Mouse (Mus musculus) 416B (cell line): ENCODE results near the gene Arhgap32.

ENCODE experiments used
- DNase-seq: peaks from one replicate; pipeline ENCODE4 v3.0.0; 2011; ENCODE audit warnings: low read depth

Gene Arhgap32

DNA sequence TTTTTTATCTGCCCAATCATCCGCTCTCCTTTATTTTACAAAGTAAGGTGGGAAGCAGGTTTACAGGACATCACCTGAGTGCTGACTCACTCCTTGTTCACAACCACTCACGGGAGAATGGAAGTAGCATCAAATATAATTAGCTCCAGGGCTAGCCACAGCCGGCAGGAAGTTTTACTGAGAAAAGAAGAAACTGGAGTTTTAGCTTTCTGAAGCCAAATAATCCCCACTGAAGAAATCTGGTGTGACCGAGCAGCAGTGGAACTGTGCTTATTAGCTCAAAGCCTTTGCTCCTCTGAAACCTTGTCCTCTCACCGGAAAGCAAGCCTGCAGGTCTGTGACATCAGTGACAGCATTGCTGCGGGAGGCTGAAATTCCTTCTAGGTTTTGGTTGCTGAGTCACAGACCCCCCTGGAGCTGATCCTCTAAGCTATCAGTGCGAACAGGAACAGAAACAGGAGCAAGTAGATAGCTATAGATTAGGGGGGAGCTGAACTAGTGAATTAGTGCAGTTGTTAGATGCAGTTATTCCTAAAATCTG lies 88.6 kb downstream of the Arhgap32 start:
- DNase-seq = no peak

DNA sequence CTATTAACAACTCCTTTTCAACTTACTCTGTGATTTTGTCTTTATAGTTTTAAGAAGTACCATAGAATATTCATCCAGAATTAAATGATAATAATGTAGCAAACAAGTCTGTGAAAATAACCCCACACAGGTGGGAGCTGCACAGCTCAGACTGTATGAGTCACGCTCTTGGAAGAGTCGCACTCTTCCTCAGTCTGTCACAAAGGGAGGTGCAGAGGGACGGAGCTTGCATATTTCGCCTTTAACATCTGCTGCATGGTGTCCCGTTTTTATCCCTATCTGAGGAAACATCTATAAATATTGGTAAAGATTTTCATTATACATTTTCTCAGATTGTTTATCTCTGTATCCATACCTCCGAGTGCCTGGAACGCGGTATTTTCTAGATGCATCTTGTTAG lies 91.2 kb downstream of the Arhgap32 start:
- DNase-seq = no peak

DNA sequence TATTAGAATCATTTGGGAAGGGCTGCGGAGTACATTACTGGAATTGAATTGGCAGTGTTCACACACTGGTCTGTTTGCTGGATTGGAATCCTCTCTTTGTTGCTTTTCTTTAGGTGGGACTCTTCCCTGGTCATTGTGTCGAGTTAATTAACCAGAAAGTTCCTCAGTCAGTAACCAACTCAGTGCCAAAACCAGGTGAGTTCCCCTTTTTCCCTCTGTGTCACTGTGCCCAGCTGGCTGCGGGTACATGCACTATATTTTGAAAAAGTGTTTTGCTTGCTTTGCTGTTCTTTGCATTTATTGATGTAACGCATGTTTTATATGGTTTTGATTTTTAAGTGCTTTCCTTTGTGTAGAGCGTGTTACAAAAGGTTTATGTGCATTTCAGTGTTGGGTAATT lies 92.1 kb downstream of the Arhgap32 start:
- DNase-seq = no peak

DNA sequence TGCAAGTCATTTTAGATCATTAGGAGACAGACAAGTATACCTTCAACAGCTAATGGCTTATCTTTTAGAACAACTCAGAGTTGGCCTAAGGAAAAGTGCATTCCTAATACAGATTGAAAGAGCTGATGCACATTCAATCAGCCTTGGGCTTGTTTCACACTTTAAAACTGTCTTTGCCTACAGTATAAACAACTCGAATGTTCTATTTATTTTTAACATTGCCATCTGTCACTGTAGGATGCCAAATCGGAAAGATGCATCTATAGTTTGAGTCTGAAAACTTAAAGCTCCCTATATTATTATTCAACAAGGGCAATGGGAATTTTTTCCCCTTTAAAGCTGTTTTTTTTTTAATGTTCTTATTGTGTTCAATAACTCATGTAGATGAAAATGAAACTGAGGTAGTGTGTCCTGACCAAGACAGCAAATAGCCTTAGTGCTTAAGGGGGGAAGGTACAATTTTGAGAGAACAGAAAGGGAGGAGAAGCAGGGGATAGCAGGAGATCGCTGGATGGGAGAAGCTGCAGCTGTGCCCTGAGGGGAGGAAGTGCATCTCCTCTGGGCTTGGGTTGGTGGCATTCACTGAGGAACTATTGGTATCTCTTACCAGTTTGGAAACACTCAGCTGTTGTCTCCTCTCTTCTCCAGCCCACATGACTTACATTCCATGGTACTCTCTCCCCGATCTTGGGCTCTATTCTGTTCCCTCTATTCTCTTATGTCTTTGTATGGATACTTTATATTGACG lies 101.1 kb downstream of the Arhgap32 start:
- DNase-seq = no peak

DNA sequence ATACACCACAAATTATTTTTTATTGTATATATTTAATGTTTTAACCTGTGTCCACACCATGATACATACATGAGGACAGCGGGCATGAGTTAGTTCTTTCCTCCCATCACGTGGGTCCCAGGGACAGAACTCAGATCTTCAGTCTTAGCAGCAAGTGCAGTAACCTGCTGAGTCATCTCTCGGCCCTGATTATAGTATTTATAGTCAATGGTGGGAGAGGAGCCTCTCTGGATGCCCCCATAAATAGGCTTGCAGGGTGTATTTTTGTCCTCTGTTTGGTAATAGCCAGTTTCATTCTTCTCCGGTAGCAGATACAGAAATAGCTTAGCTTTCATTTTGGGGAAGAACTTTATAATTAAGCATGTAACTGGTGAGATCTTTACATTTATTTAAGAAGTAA lies 103.5 kb downstream of the Arhgap32 start:
- peak; percentile 3 for DNase-seq

DNA sequence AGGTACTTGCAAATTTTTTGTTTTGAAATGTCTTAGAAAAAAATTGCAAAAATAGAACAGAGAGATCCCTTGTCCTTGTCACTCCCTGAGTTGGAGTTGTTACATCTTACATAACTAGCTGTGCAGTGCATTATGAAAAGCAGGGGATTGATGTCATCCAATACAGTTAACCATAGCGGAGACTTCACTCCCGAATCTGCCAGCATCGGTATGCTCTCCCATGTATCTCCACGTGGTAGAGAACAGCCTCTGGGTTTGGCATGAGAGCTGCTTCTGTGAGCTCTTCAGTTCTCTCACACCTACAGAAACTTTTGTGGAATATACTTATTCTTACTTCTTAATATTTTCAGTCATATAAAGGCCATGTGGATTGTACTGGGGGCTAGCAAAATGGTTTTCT lies 106.2 kb downstream of the Arhgap32 start:
- DNase-seq = no peak

DNA sequence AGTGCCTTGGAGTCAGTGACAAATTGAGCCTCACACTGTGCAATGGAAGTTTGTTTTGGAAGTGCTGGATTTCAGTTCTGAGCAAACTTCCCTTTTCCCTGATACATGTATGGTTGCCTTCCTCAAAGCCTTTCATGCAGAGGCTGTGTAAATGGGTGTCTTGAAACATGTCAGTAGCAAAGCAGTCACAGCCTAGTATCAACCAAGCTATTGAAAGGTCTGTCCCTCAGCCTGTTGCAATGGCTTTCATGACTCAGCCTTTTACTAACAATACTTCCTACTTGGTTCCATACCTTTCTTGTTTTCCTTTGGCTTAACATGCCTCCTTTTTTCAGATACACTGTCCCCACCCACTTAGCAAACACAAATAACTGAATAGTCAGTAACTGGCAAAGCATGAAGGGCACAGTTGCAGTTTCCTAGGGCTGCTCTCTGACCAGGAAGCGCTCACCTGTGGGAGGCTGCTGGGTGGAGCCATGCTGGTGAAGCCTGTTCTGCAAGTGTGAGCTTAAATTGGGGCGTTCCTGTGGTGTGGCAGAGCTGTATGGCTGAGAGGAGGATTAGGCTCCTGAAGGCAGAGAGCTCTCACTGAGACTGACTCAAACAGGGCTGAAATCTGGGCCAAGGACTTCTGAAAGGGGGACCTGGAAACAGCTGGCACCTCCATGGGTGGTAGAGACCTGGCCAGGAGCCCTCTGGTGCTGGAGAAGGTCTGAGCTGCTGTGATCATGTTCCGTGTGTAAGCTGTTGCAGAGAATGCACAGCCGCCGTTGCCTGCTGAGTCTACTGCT lies 108.0 kb downstream of the Arhgap32 start:
- DNase-seq = no peak

DNA sequence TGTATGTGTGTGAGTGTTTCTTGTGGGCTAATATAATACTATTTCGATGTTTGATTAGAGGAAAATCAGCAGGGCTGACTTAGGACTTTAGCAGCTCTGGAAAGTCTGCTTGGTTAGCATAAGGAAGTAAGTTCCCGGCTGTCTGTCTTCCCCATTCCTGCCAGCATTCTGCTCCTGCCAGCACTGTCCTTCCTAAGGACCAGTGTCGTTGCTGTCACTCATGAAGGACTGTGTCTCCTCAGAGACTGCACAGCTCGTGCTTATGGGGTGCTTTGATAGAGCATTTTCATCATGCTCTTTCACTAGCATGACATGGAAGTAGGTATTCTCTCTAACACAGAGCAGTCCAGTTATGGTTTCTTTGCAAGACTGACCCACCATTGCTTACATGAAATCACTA lies 109.0 kb downstream of the Arhgap32 start:
- DNase-seq = no peak

DNA sequence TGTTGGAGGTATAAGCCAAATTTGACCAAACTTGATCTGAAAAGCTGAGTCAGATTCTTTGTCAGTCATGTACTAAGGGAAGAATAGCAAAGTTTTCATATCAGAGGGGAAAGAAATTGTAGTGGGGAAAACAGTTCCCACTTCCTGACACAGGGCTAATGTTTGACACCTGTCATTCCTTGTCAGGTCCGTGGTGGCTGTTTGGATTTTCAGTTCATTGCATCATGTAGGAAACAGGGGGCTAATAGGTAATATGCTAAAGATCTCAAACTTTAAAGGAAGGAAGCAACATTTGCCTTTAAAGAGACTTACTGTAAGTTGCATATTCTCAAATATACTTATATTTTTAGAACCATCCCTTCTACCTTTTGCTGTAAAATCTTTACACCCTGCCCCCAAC lies 109.6 kb downstream of the Arhgap32 start:
- DNase-seq = no peak

DNA sequence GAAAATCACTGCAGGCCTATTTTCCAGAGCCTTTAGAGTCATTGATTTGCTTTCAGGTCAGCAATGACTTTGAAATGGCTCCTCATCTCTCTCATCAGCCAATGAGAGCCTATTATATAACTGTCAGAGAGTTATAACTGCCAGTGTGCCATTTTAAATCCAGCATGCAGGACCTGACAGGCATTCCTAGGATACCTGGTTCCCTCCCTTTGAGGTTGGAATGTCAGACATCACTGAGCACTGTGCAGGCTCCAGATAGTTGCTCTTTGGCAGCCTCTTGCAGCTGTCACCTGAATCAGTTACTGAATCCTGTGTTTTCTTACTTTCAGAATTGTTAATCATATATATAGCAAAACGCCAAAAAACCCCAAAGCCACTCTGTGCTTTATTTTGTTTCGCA lies 111.1 kb downstream of the Arhgap32 start:
- no peak for DNase-seq

DNA sequence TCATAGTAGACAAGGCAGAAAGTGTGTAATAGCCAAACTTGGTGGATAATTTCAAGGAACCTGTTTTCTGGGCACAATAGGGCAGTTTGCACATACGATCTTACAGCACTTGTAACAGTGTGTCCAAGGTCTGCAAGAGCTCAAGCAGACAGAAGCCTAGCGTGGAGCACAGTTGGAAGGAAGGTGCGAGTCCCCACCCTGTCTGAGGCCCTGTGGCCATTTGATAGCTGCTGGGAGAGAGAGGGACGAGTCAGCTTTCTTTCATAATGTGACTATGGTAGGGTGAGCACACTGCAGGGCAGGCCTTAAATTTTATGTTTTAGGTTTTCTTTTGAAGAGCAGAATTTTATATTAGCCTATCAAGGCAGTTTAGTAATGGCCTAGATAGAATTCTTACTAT lies 117.7 kb downstream of the Arhgap32 start:
- DNase-seq = no peak

DNA sequence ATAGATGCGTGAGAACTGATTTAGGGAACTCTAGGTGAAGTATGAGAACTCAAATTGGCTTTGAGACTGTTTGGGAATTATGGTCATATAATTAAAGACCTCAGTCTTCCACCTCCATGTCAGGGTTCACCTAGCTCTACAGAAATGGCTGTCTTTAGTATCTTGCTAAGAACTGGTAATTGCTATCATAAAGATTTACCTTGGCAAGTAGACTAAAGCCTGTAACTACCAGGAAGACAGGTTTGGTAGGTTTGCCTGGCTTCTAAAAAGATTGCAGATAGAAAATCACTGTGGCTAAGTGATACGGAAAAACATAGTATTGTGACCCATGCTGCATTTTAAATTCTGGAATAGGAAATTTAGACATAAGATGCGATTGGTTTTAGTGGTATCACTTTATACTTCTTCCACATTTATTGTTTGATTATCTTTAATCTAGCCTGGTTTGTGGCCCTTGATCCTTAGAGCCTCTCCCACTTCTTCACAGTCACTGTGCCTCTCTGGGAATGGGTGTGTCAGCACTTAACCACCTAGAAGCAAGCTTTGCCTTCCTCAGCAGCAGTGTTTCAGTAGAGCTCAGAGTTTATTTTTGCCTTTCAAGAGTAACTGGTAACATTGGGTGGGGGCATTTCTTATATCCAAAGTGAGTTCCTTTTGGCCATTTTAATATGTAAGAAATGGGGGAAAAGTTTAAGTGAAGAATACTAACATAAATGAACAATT lies 119.0 kb downstream of the Arhgap32 start:
- no peak for DNase-seq

DNA sequence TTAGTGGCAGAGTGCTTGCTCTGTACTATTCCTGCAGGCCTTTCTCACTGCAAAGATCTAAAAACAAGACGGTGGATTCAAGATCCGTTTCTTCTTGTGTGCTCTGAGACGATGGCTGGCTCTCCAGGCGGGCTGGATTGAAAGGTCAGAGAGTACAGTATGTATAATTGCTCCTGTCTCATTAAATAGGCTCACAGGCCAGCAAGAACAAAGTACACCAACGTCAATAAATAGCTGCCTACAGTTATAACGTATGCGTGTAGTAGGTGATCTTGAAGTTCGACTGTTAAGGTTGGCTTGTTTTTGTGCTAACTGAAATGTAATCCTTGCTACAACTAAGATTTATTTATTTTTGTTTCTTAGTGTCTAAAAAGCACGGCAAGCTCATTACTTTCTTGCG lies 123.0 kb downstream of the Arhgap32 start:
- DNase-seq = no peak

DNA sequence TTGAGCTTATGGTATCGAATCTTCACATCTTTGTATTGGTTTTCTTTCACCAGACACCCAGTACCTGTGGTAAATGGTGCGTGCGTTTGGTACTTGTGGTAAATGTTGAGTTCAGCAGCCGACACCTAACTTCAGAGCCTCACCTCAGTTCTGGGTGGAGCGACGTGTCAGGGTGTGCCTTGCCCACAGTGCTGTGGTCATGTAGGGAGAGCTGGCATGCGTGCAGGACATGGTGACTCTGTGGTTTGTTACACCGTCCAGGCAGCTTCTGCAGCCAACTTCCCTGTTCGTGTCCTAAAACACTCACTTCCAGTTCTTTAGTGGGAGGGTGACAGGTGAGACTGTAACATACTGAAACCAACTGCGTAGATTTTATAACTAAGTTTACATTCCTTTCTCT lies 123.5 kb downstream of the Arhgap32 start:
- no peak for DNase-seq

DNA sequence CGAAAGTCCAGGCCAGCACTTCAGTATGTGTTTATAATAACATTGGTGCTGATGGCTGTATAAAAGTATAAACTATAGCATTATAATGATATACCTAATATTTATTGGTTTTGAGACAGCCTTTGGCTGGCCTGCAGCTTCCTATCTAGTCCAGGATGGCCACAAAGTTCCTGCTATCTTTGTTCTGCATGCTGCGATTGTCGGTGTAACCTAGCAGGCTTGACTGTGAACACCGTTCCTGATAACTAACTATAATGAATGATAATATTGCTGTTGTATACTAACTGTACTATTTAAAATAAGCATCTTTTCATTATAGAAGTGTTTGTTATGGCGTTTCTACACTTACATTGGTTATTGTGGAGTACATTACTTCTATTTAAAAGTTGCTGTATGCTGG lies 124.5 kb downstream of the Arhgap32 start:
- DNase-seq = no peak

DNA sequence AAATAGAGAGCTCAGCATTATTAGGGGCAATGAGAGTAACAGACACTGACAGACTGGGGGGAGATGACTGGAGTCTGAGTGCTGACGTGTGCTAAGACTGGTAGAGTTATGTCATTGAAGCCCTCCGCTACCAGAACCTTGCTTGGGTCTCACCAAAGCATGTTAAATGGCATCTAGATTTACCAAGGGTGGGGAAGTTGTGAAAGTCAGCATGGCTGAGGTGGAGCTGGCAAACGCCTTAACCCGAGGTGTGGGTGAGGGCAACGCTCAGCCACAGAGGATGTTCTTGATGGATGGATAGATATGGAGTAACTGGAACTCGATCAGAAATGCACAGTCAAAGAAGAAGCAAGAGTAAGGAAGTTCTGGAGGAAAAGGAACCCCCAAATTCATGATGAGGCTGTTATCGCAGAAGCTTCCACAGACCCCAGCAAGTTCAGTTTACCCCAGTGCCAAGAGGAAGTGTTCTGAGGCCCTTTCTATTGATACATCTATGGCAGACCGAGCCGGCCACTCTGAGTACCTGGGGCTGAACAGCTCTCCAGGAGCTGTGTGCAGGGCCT lies 125.8 kb downstream of the Arhgap32 start:
- DNase-seq = no peak

DNA sequence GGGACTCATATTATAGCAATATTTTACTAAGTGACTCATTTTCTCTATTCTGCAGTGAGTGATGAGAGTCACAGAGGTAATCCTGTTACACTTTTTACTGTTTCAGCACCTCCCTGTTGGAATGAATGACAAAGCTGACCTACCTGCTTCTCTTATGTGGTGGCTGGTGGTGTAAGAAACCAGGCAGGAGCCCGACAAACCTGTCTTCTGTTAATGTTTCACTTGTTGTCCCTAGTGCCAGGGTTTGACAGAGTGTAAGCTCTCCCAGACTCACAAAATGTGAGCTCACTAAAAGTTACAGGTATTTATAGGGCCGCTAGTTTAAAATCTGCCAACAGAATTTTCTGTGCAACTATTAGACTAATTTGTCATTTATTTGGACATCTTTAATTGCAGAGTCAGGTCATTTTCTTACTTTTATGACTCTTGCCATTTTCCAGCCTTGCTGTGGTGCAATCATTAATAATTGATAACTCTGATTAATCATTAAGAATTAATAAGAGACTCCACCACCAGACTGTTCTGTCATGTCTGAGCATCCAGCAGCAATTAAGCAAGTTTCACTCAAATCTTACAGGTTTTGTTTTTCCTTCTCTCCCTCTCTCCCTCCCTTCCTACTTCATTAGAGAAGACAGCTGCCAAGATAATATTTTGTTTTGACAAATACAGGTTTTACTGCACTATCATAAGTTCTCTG lies 127.1 kb downstream of the Arhgap32 start:
- no peak for DNase-seq

DNA sequence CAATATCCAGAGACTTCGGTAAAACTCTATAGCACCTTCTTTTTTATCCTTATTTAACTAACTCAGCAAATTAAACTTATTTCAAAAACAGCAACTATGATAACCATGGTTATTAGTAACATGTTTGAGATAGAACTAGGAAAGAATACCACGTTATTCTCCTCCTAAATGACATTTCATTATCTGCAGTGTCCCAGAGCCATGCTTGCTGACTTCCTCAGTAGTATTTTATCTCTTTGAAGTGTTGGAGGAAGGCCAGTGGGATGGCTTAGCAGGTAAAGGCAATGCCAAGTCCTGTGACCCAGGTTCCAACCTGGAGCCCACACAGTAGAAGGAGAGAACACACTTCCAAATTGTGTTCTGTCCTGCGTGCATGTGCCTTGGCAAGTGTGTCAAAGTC lies 129.3 kb downstream of the Arhgap32 start:
- DNase-seq = no peak

DNA sequence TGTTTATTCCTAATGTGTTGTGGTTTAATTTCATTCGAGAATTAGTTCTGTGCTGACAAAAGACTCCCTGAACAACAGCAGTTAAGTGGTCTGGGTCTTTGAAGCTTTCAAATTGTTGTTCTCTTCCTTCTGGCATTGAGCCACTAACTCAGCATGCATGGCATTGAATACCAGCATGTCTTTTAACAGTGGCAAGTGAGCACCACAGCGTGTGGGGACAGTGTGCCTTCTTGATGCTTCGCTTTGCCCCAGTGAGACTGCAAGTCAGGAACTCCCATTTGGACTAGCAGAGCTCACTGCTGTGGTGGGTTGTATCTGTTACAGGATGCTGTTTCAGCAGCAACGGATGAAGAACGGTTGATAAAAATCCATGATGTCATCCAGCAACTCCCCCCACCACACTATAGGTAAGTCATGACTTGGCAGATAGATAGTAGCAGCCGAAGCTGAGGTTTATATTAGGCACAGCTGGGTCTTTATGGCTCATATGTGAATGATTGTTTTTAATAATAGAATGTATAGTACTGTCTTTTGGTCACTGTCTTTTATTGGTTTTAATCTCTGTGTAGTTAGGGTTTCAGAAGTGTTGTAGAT lies 130.3 kb downstream of the Arhgap32 start:
- no peak for DNase-seq

DNA sequence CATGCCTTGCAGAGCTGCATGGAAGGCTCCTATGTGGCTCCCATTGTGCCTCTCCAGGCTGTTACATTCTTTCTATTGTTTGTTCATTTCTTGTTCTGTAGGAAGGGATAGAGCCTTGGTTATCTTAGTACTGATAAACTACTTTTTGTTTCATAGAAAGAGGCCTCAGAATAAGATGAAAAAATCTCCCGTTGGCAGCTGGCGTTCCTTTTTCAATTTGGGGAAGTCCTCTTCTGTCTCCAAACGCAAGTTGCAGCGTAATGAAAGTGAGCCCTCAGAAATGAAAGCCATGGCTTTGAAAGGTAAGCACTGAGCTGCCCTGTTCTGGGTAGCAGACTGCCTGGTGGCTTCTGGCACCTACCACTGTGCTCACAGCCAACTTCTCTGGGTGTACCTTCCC lies 134.6 kb downstream of the Arhgap32 start:
- no peak for DNase-seq

DNA sequence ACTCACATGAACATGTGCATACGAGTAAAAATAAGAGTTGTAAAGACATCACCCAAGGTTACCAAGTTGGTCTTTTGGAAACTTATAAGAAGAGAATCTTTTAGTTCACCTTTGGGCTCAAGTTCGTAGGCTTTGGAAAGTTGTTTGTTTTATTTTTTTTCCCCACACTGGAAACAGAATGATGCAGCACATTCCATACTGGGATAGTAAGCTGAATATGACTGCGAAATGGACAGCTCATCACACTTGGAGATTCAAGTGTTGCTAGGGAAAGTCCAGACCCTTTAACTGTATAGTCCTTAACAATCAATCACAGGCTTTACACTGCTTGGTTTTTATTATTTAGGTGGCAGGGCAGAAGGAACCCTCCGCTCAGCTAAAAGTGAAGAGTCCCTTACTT lies 137.8 kb downstream of the Arhgap32 start:
- no peak for DNase-seq
